Comparison of ENCODE assay signal across 8 mouse cellular contexts in genomic region chr5:54796953-54797450, GRCm38 (mm10).
DNase-seq lines count a peak whose midpoint lies in the region; ATAC-seq and TF ChIP-seq lines count a peak whose summit lies in the region.
"Had no signal": no experiment of that assay in that cellular context is flagged by ENCODE, and none has a peak within 500 bp of the region (broad histone marks: within the 10 kb centered on the region; RNA-seq: fewer than 3 reads in every experiment).

No protein-coding gene starts in this region.

- no peak overlapping the region for H3K4me2 ChIP-seq in forebrain, embryonic 11.5 days (ENCODE audit: low read depth, low read length, severe bottlenecking)
- H3K4me2 ChIP-seq in intestine, embryonic 16.5 days (ENCODE audit: low read depth, low read length), result no peak overlapping the region

- H3K36me3 ChIP-seq in MEL (ENCODE audit: control insufficient read depth in 1 of 2, insufficient read depth in 2 of 2, low read length in 2 of 2), result no peaks in the 10 kb centered on the region
- H3K36me3 ChIP-seq in forebrain, embryonic 11.5 days (ENCODE audit: control insufficient read depth, insufficient read depth, low read length), result no peaks in the 10 kb centered on the region
- H3K36me3 ChIP-seq in intestine, embryonic 16.5 days (ENCODE audit: control insufficient read depth, insufficient read depth, low read length), result no peaks in the 10 kb centered on the region

- DNase-seq in MEL (ENCODE audit: low read depth, low spot score), result peak; percentile 7
- peak; percentile 6 to 20 for DNase-seq in adrenal gland, postnatal 36 days
- DNase-seq in forebrain, embryonic 11.5 days (ENCODE audit: low spot score), result peak; percentile 57
- DNase-seq in left cerebral cortex, postnatal 14 days (ENCODE audit: low spot score in 2 of 2), result peak; percentile 80 to 81
- DNase-seq in neural tube, embryonic 10.5 days (ENCODE audit: extremely low spot score, low spot score), result peak; percentile 39

- H3K4me3 ChIP-seq in MEL (ENCODE audit: control insufficient read depth in 1 of 2, insufficient read depth in 1 of 2, low read depth in 2 of 2, low read length in 2 of 2), result no peak overlapping the region
- no peak overlapping the region for H3K4me3 ChIP-seq in forebrain, embryonic 11.5 days (ENCODE audit: low read depth, low read length)
- H3K4me3 ChIP-seq in intestine, embryonic 16.5 days (ENCODE audit: low read length), result no peak overlapping the region
- H3K4me3 ChIP-seq: erythroblast, embryonic 14.5 days had no signal

- no peak for TF ChIP-seq EP300 in MEL (IDR thresholded peaks at IDR 0.05; ENCODE audit: low read depth in 1 of 2, low read length in 2 of 2)

- H3K9me3 ChIP-seq in MEL (replicated peaks; ENCODE audit: insufficient read depth, low read length), result no peaks in the 10 kb centered on the region
- no peaks in the 10 kb centered on the region for H3K9me3 ChIP-seq in forebrain, embryonic 11.5 days (ENCODE audit: control insufficient read depth, low read length)
- no peaks in the 10 kb centered on the region for H3K9me3 ChIP-seq in intestine, embryonic 16.5 days (ENCODE audit: control insufficient read depth, low read length)

- TF ChIP-seq POLR2A in MEL (IDR thresholded peaks at IDR 0.05; ENCODE audit: control insufficient read depth in 1 of 2, insufficient read depth in 1 of 2, low read depth in 1 of 2, low read length in 2 of 2, poor library complexity in 1 of 2), result no peak

- no peaks in the 10 kb centered on the region for H3K4me1 ChIP-seq in MEL (ENCODE audit: control insufficient read depth in 1 of 2, insufficient read depth in 2 of 2, low read length in 2 of 2)
- no peaks in the 10 kb centered on the region for H3K4me1 ChIP-seq in forebrain, embryonic 11.5 days (replicated peaks; ENCODE audit: control insufficient read depth, insufficient read depth, low read length)
- H3K4me1 ChIP-seq in intestine, embryonic 16.5 days (ENCODE audit: control insufficient read depth, insufficient read depth, low read length), result no peaks in the 10 kb centered on the region

- H3K27me3 ChIP-seq in MEL (ENCODE audit: control insufficient read depth in 1 of 2, insufficient read depth in 2 of 2, low read length in 2 of 2), result no peaks in the 10 kb centered on the region
- no peaks in the 10 kb centered on the region for H3K27me3 ChIP-seq in forebrain, embryonic 11.5 days (ENCODE audit: control insufficient read depth, insufficient read depth, low read length)
- H3K27me3 ChIP-seq in intestine, embryonic 16.5 days (replicated peaks; ENCODE audit: control insufficient read depth, insufficient read depth, low read length), result no peaks in the 10 kb centered on the region

- 38% methylated on average over 6 of the region's 6 CpGs for WGBS in forebrain, embryonic 11.5 days
- WGBS in intestine, embryonic 16.5 days, result 38% methylated on average over 6 of the region's 6 CpGs

- H3K27ac ChIP-seq in MEL (ENCODE audit: control insufficient read depth, low read depth, low read length), result no peak overlapping the region
- H3K27ac ChIP-seq in forebrain, embryonic 11.5 days (ENCODE audit: low read depth, low read length), result no peak overlapping the region
- no peak overlapping the region for H3K27ac ChIP-seq in intestine, embryonic 16.5 days (ENCODE audit: low read length)

- no peaks in the 10 kb centered on the region for H3K79me2 ChIP-seq in MEL (ENCODE audit: control insufficient read depth, insufficient read depth, low read length, poor library complexity)

- peak; percentile 10 to 43 (median 32); a peak in 4 of 6 replicates for TF ChIP-seq CTCF in MEL (IDR thresholded peaks at IDR 0.05 in 2 of 3, conservative IDR thresholded peaks at IDR 0.05 in 1 of 3; ENCODE audit: control insufficient read depth in 1 of 3, insufficient read depth in 1 of 3, low read depth in 2 of 3, low read length in 3 of 3, poor library complexity in 1 of 3, severe bottlenecking in 1 of 3)

- intact Hi-C loops in left cerebral cortex, postnatal 14 days (cut with DNase I), result no loop called here

- TF ChIP-seq RAD21 in MEL (IDR thresholded peaks at IDR 0.05; ENCODE audit: low read depth, low read length), result peak; percentile 42

- no peak overlapping the region for H3K9ac ChIP-seq in MEL (ENCODE audit: control insufficient read depth, low read depth, low read length, poor library complexity, severe bottlenecking)
- H3K9ac ChIP-seq in forebrain, embryonic 11.5 days (ENCODE audit: low read length), result no peak overlapping the region
- H3K9ac ChIP-seq in intestine, embryonic 16.5 days (ENCODE audit: low read depth, low read length), result no peak overlapping the region

- peak; percentile 85 for ATAC-seq in forebrain, embryonic 11.5 days (replicated peaks; ENCODE audit: low FRiP score)
- peak; percentile 78; the same call in 1 of the 2 replicates for ATAC-seq in intestine, embryonic 16.5 days
- no peak for ATAC-seq in megakaryocyte, adult 5-6 weeks (ENCODE audit: poor library complexity, severe bottlenecking)

TF ChIP-seq in MEL, 35 proteins besides CTCF, POLR2A, EP300 and RAD21:
- TF ChIP-seq TBP (IDR thresholded peaks at IDR 0.05; ENCODE audit: low read depth, low read length) (no peak), USF2 (IDR thresholded peaks at IDR 0.05; ENCODE audit: borderline replicate concordance in 1 of 2, insufficient read depth in 1 of 2, low read depth in 1 of 2, low read length in 2 of 2) (no peak), CHD1 (IDR thresholded peaks at IDR 0.05; ENCODE audit: low read depth, low read length) (no peak), SMC3 (IDR thresholded peaks at IDR 0.05; ENCODE audit: low read depth, low read length) (peak; percentile 36), JUND (IDR thresholded peaks at IDR 0.05; ENCODE audit: low read depth, low read length) (no peak), MEF2A (IDR thresholded peaks at IDR 0.05; ENCODE audit: extremely low read depth, insufficient replicate concordance, low read depth, low read length, poor library complexity, severe bottlenecking) (no peak)
TF ChIP-seq in MEL: peak in this region for 1.

Comparison
In these comparisons a context has a peak if more than half of its experiments do, and no peak if none do; other contexts are left out.
1. DNase-seq: peak in every context shown above with its lines; median percentile 80 in left cerebral cortex, postnatal 14 days; 57 in forebrain, embryonic 11.5 days; 39 in neural tube, embryonic 10.5 days; 13 in adrenal gland, postnatal 36 days; 7 in MEL.